Mouse (Mus musculus): ENCODE measurements around the gene Tmem186. TPM values are rescaled to one million over a fixed set of nuclear protein-coding genes. Genes with fewer than 3 reads are reported as not detected.

The Tmem186 gene
- polyA plus RNA-seq, 1 experiment from 2014 or later: 11.1 TPM

DNA sequence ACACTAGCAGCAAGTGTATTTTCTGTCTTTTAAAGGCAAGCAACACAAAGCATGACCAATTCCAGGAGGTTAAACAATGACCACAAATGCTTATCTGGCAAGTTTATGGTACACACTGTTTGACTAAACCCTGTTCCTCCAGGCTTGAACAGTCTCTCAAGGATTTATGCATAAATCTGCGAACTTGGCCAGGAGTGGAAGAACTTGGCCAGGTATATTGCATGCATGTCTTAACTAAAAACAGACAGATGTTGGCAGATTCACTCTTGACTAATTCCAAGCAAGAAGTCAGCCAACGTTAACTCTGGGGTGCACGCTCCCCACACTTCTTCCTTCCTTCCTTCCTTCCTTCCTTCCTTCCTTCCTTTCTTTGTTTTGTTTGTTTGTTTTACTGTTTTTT lies 42.3 kb upstream of the Tmem186 start:
- ATAC-seq (ENCODE audit: low FRiP score, low TSS enrichment) (no peak), DNase-seq (ENCODE audit: low spot score) (no peak)
- 68% methylated on average over 3 of the region's 3 CpGs for WGBS
- Histone ChIP-seq H3K27me3 (ENCODE audit: control insufficient read depth, insufficient read depth, low read length) (no peaks in the 10 kb centered on the region), H3K4me2 (replicated peaks; ENCODE audit: low read depth) (no peak overlapping the region), H3K4me3 (ENCODE audit: low read depth, low read length) (no peak overlapping the region), H3K36me3 (ENCODE audit: control insufficient read depth, insufficient read depth, low read length) (no peaks in the 10 kb centered on the region), H3K4me1 (replicated peaks; ENCODE audit: control insufficient read depth, insufficient read depth) (no peaks in the 10 kb centered on the region), H3K9me3 (ENCODE audit: control insufficient read depth, low read length) (no peaks in the 10 kb centered on the region), H3K27ac (replicated peaks) (no peak overlapping the region), H3K9ac (ENCODE audit: low read length) (no peak overlapping the region)
- TF ChIP-seq CTCF (IDR thresholded peaks at IDR 0.05; ENCODE audit: low read depth) (no peak), EP300 (optimal IDR thresholded peaks at IDR 0.05) (no peak)

DNA sequence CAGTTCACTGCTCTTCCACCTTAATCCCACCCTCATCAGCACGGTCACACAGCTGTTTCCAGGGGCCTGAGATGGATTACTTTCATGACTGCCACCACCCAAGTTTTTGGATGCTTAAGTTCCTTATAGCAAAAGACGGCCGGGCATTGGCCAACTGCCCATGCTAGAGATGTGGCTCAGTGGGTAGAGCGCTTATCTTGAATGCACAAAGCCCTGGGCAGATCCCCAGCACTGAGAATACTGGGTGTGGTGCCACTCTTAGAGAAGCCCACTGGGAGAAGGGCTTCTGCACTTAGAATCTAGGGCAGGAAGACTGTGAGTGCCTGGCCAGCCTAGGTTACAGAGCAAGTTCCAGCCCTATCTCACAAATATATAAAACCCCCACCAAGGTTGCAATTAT lies 41.2 kb upstream of the Tmem186 start:
- Histone ChIP-seq H3K27me3 (ENCODE audit: control insufficient read depth, insufficient read depth, low read length) (no peaks in the 10 kb centered on the region), H3K4me2 (replicated peaks; ENCODE audit: low read depth) (no peak overlapping the region), H3K9ac (ENCODE audit: low read length) (no peak overlapping the region), H3K36me3 (ENCODE audit: control insufficient read depth, insufficient read depth, low read length) (no peaks in the 10 kb centered on the region), H3K4me3 (ENCODE audit: low read depth, low read length) (no peak overlapping the region), H3K4me1 (replicated peaks; ENCODE audit: control insufficient read depth, insufficient read depth) (no peaks in the 10 kb centered on the region), H3K9me3 (ENCODE audit: control insufficient read depth, low read length) (no peaks in the 10 kb centered on the region), H3K27ac (replicated peaks) (no peak overlapping the region)
- 55% methylated on average over 4 of the region's 4 CpGs for WGBS
- ATAC-seq (ENCODE audit: low FRiP score, low TSS enrichment) (no peak), DNase-seq (ENCODE audit: low spot score) (no peak)
- TF ChIP-seq CTCF (IDR thresholded peaks at IDR 0.05; ENCODE audit: low read depth): no peak
- no peak for TF ChIP-seq EP300 (optimal IDR thresholded peaks at IDR 0.05)

DNA sequence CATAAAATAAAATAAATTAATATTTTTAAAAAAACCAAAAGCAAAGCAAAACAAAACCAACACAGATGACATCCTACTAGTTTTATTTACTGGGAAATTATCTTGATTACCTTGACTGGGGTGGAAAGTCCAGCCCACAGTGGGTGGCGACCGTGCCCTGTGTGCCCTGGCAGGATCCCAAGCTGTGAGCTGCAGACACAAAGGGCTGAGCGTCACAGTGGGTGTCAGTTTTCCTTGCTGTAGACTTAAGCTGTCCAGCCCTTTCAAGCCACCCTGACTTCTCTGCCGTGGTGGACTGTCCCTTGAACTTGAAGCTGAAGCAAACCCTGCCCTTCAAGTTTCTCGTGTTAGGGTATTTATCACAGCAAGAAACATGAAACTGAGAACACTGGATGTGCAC lies 40.5 kb upstream of the Tmem186 start:
- no peak overlapping the region for H3K4me3 ChIP-seq (ENCODE audit: low read depth, low read length)
- H3K9me3 ChIP-seq (ENCODE audit: control insufficient read depth, low read length): no peaks in the 10 kb centered on the region
- H3K36me3 ChIP-seq (ENCODE audit: control insufficient read depth, insufficient read depth, low read length): no peaks in the 10 kb centered on the region
- H3K9ac ChIP-seq (ENCODE audit: low read length): no peak overlapping the region
- no peaks in the 10 kb centered on the region for H3K27me3 ChIP-seq (ENCODE audit: control insufficient read depth, insufficient read depth, low read length)
- no peak overlapping the region for H3K4me2 ChIP-seq (replicated peaks; ENCODE audit: low read depth)
- no peak for TF ChIP-seq EP300 (optimal IDR thresholded peaks at IDR 0.05)
- TF ChIP-seq CTCF (IDR thresholded peaks at IDR 0.05; ENCODE audit: low read depth): no peak
- DNase-seq (ENCODE audit: low spot score): peak; percentile 83
- no peak overlapping the region for H3K27ac ChIP-seq (replicated peaks)
- 43% methylated on average over 5 of the region's 5 CpGs for WGBS
- peak; percentile 65 for ATAC-seq (ENCODE audit: low FRiP score, low TSS enrichment)
- no peaks in the 10 kb centered on the region for H3K4me1 ChIP-seq (replicated peaks; ENCODE audit: control insufficient read depth, insufficient read depth)

DNA sequence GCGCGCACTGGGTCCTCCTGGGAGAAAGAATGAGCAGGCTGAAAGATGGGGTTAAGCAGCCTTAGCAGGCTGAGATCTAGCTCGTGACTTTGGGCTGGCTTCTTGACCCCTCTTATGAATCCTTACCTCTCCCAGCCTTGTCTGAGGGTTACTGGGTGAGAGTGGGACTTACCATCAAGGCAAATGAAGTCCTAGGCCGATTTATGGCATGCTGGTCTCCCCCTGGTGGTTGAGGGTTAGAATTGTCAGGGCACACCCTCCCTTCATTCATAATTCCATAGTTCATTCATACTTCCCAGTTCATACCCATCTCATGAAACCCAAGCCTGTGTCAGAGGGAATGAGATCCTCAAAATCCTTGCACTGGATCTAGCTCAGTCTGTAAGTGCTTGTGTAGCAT lies 39.3 kb upstream of the Tmem186 start:
- 51% methylated on average over 4 of the region's 4 CpGs for WGBS
- H3K4me3 ChIP-seq (ENCODE audit: low read depth, low read length): no peak overlapping the region
- TF ChIP-seq CTCF (IDR thresholded peaks at IDR 0.05; ENCODE audit: low read depth) (peak; percentile 90), EP300 (optimal IDR thresholded peaks at IDR 0.05) (no peak)
- no peaks in the 10 kb centered on the region for H3K36me3 ChIP-seq (ENCODE audit: control insufficient read depth, insufficient read depth, low read length)
- H3K9ac ChIP-seq (ENCODE audit: low read length): no peak overlapping the region
- no peaks in the 10 kb centered on the region for H3K4me1 ChIP-seq (replicated peaks; ENCODE audit: control insufficient read depth, insufficient read depth)
- H3K4me2 ChIP-seq (replicated peaks; ENCODE audit: low read depth): no peak overlapping the region
- DNase-seq (ENCODE audit: low spot score) (peak; percentile 50), ATAC-seq (ENCODE audit: low FRiP score, low TSS enrichment) (no peak)
- no peaks in the 10 kb centered on the region for H3K27me3 ChIP-seq (ENCODE audit: control insufficient read depth, insufficient read depth, low read length)
- no peak overlapping the region for H3K27ac ChIP-seq (replicated peaks)
- no peaks in the 10 kb centered on the region for H3K9me3 ChIP-seq (ENCODE audit: control insufficient read depth, low read length)

- no peak overlapping the region for H3K27ac ChIP-seq (replicated peaks)
- H3K9me3 ChIP-seq (ENCODE audit: control insufficient read depth, low read length): no peaks in the 10 kb centered on the region
- H3K36me3 ChIP-seq (ENCODE audit: control insufficient read depth, insufficient read depth, low read length): no peaks in the 10 kb centered on the region
- no peaks in the 10 kb centered on the region for H3K27me3 ChIP-seq (ENCODE audit: control insufficient read depth, insufficient read depth, low read length)
- H3K9ac ChIP-seq (ENCODE audit: low read length): no peak overlapping the region
- ATAC-seq (ENCODE audit: low FRiP score, low TSS enrichment) (no peak), DNase-seq (ENCODE audit: low spot score) (no peak)
- 83% methylated on average over 2 of the region's 2 CpGs for WGBS
- no peak overlapping the region for H3K4me2 ChIP-seq (replicated peaks; ENCODE audit: low read depth)
- H3K4me3 ChIP-seq (ENCODE audit: low read depth, low read length): no peak overlapping the region
- no peaks in the 10 kb centered on the region for H3K4me1 ChIP-seq (replicated peaks; ENCODE audit: control insufficient read depth, insufficient read depth)
- no peak for TF ChIP-seq CTCF (IDR thresholded peaks at IDR 0.05; ENCODE audit: low read depth)
- TF ChIP-seq EP300 (optimal IDR thresholded peaks at IDR 0.05): no peak
These were observed 38.7 kb upstream of the Tmem186 start for GRCm38 (mm10) chr16:8676228-8676627.

DNA sequence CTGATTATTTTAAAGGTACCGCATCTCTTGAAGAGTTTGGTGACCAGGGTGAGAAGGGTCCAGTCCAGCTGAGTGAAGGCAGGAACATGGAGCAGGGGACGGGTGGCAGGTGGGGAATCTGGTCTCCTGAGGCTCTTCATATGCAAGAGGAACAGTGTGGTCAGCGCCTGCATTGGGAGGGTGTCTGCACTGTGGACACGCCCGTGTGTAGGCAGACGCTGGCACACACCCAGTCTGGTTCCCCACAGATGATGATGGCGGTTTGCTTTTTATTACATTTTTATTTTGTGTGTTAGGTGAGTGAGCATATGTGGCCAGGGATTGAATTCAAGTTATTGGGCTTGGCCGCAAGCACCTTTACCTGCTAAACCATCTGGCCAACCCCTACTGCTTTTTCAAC lies 38.0 kb upstream of the Tmem186 start:
- 79% methylated on average over 8 of the region's 8 CpGs for WGBS
- no peaks in the 10 kb centered on the region for H3K9me3 ChIP-seq (ENCODE audit: control insufficient read depth, low read length)
- TF ChIP-seq EP300 (optimal IDR thresholded peaks at IDR 0.05) (no peak), CTCF (IDR thresholded peaks at IDR 0.05; ENCODE audit: low read depth) (no peak)
- H3K27me3 ChIP-seq (ENCODE audit: control insufficient read depth, insufficient read depth, low read length): no peaks in the 10 kb centered on the region
- ATAC-seq (ENCODE audit: low FRiP score, low TSS enrichment) (no peak), DNase-seq (ENCODE audit: low spot score) (no peak)
- H3K36me3 ChIP-seq (ENCODE audit: control insufficient read depth, insufficient read depth, low read length): no peaks in the 10 kb centered on the region
- H3K27ac ChIP-seq (replicated peaks): no peak overlapping the region
- no peak overlapping the region for H3K4me3 ChIP-seq (ENCODE audit: low read depth, low read length)
- H3K9ac ChIP-seq (ENCODE audit: low read length): no peak overlapping the region
- H3K4me1 ChIP-seq (replicated peaks; ENCODE audit: control insufficient read depth, insufficient read depth): peaks cover 4% of the 10 kb centered on the region
- no peak overlapping the region for H3K4me2 ChIP-seq (replicated peaks; ENCODE audit: low read depth)
